Mouse (Mus musculus) NIH3T3 (cell line): ENCODE results near the gene Rpl23a.
"Not testable (repeated sequence)": the region's sequence is repeated elsewhere in the genome, so short reads cannot be mapped to it uniquely, and the experiment has no call there.

Source experiments
- DNase-seq: peaks from one replicate; pipeline ENCODE4 v3.0.0-alpha.2; 2012; ENCODE audit warnings: low read depth

The Rpl23a gene

GRCm38 (mm10) chr11:78143520-78143919, 39.9 kb downstream of the Rpl23a start:
- no peak for DNase-seq

DNA sequence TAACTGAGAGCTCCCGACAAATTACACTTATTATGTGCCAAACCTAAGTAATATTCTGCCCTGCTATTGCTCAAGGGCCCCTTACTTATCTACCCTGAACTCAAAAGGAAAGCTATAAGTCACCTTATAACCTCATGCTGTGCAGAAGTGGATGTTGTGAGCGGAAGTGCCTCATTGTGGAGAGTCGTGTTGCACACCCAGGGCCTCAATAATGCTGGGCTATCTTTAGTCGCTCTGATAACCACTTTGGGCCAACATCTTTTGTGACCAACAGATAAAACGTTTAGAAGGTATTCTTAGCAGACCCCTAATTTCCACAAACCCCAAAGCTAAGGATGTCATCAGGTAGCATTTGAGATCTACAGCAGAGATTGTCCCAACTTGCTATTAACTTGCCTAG, 42.7 kb downstream of the Rpl23a start:
- no peak for DNase-seq

GRCm38 (mm10) chr11:78138023-78138422, 45.4 kb downstream of the Rpl23a start:
- no peak for DNase-seq

- DNase-seq: no peak
These were observed 45.8 kb downstream of the Rpl23a start for GRCm38 (mm10) chr11:78137584-78137983.

GRCm38 (mm10) chr11:78136132-78136531, 47.3 kb downstream of the Rpl23a start:
- no peak for DNase-seq

GRCm38 (mm10) chr11:78135314-78135713, 48.1 kb downstream of the Rpl23a start:
- not testable (repeated sequence) for DNase-seq

DNA sequence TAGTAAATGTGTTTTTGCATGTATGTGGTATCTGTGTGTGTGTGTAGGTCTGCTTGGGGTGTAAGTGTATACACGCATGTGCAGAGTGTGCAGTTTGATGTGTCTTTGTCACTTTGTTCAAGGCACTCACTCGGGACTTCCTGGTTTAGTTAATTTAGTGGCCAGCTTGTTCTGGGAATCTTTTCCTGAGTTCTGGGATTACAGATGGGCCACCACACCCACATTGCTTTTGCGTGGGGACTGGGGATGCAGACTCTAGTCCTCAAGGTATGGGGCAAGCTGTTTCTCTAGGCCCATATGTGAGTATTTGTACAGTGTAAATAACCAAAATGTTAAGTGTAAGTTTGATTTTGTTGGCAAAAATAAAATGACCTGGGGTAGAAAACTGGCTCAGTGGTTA, 49.0 kb downstream of the Rpl23a start:
- no peak for DNase-seq

DNA sequence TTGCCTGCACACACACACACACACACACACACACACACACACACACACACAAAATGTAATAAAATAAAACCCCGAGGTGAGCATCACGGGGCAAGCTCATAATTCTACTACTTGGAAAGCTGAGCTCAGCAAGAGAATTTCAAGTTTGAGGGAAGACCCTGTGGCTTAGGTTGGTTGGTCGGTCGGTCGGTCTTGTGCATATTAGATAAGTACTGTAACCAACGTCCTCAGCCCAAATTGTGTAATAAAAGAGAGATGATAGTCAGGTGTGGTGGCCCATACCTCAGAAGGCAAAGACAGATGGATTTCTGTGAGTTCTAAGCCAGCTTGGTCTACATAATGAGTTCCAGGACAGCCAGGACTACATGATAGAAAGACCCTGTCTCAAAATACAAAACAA, 49.5 kb downstream of the Rpl23a start:
- DNase-seq: no peak
